Mouse (Mus musculus) embryonic facial prominence, embryonic 14.5 days (tissue): ENCODE measurements around the gene Fibcd1. TPM values are rescaled to one million over a fixed set of nuclear protein-coding genes. Genes with fewer than 3 reads are reported as not detected.

ENCODE experiments used
- ATAC-seq: fragments of 200-750 bp; cut with Nextera tagmentation; 2 replicates; pipeline ENCODE4 v1.8.0; 2017; ENCODE audit warnings: low read depth, moderate number of reproducible peaks, moderate TSS enrichment
- DNase-seq: peaks from one replicate; pipeline ENCODE4 v3.0.0-alpha.2; 2015; ENCODE audit warnings: low spot score
- H3K27ac ChIP-seq: fragments of 300-500 bp; sonication (generic); replicated peaks from 2 replicates; pipeline ENCODE4 v1.5.1; 2014; ENCODE audit warnings: low read depth, mild to moderate bottlenecking, low read length, moderate library complexity
- H3K27me3 ChIP-seq: fragments of 300-500 bp; sonication (generic); replicated peaks from 2 replicates; pipeline ENCODE4 v1.6.1; 2014; ENCODE audit warnings: low read length; ENCODE audit not compliant: control insufficient read depth, insufficient read depth
- H3K36me3 ChIP-seq: fragments of 300-500 bp; sonication (generic); 2 replicates; pipeline ENCODE4 v1.6.1; 2014; ENCODE audit warnings: low read length, mixed read lengths; ENCODE audit not compliant: control insufficient read depth, insufficient read depth
- H3K4me1 ChIP-seq: fragments of 300-500 bp; sonication (generic); 2 replicates; pipeline ENCODE4 v1.6.1; 2014; ENCODE audit warnings: antibody characterized with exemption, low read length; ENCODE audit not compliant: control insufficient read depth, insufficient read depth
- H3K4me2 ChIP-seq: fragments of 300-500 bp; sonication (generic); 2 replicates; pipeline ENCODE4 v1.6.1; 2014; ENCODE audit warnings: low read depth, mild to moderate bottlenecking, low read length, moderate library complexity, mixed read lengths
- H3K4me3 ChIP-seq: fragments of 300-500 bp; sonication (generic); 2 replicates; pipeline ENCODE4 v1.5.1; 2014; ENCODE audit warnings: low read depth, mild to moderate bottlenecking, low read length
- H3K9ac ChIP-seq: fragments of 300-500 bp; sonication (generic); 2 replicates; pipeline ENCODE4 v1.6.1; 2014; ENCODE audit warnings: low read depth, mild to moderate bottlenecking, low read length, moderate library complexity, mixed read lengths
- H3K9me3 ChIP-seq: fragments of 300-500 bp; sonication (generic); 2 replicates; pipeline ENCODE4 v1.6.1; 2016; ENCODE audit warnings: low read length; ENCODE audit not compliant: control insufficient read depth
- WGBS: fragments of 180-500 bp; shearing (Covaris S2); extraction: QIAGEN DNeasy Blood & Tissue Kit; methylation state at CpG from one replicate; pipeline ENCODE4 v1.1.7; 2014; 5-methylcytosine and 5-hydroxymethylcytosine counted together
- polyA plus RNA-seq: library from polyadenylated mRNA; unstranded; fragments of >200 nt; fragmentation: Nextera tagmentation; extraction: Ambion mirVana; gene quantifications from 2 replicates; pipeline ENCODE4 v1.2.1, GENCODE M21; 2014

The Fibcd1 gene
- polyA plus RNA-seq, 1 experiment from 2014 or later, result 0.19 TPM

- no peaks in the 10 kb centered on the region for H3K9me3 ChIP-seq
- no peak overlapping the region for H3K4me2 ChIP-seq
- no peaks in the 10 kb centered on the region for H3K36me3 ChIP-seq
- ATAC-seq, result no peak
- no peak overlapping the region for H3K27ac ChIP-seq
- no peak for DNase-seq
- 40% methylated on average over 2 of the region's 2 CpGs for WGBS
- no peak overlapping the region for H3K4me3 ChIP-seq
- no peaks in the 10 kb centered on the region for H3K4me1 ChIP-seq
- no peaks in the 10 kb centered on the region for H3K27me3 ChIP-seq
- no peak overlapping the region for H3K9ac ChIP-seq
Observed at GRCm38 (mm10) chr2:31865794-31866193, 20.0 kb upstream of the Fibcd1 start.

- Histone ChIP-seq H3K36me3 (no peaks in the 10 kb centered on the region), H3K4me3 (no peak overlapping the region), H3K9me3 (no peaks in the 10 kb centered on the region), H3K4me2 (no peak overlapping the region), H3K9ac (no peak overlapping the region), H3K27me3 (no peaks in the 10 kb centered on the region), H3K27ac (no peak overlapping the region), H3K4me1 (no peaks in the 10 kb centered on the region)
- no peak for DNase-seq
- ATAC-seq, result no peak
- WGBS, result 48% methylated on average over 3 of the region's 4 CpGs
Observed at GRCm38 (mm10) chr2:31865322-31865721, 19.5 kb upstream of the Fibcd1 start.

- 90% methylated on average over 9 of the region's 9 CpGs for WGBS
- Histone ChIP-seq H3K4me2 (no peak overlapping the region), H3K4me1 (peaks cover 3% of the 10 kb centered on the region; the same call in 1 of the 2 replicates), H3K27ac (no peak overlapping the region), H3K27me3 (no peaks in the 10 kb centered on the region), H3K9me3 (no peaks in the 10 kb centered on the region), H3K9ac (no peak overlapping the region), H3K36me3 (no peaks in the 10 kb centered on the region), H3K4me3 (no peak overlapping the region)
- ATAC-seq (no peak), DNase-seq (no peak)
Observed at GRCm38 (mm10) chr2:31864891-31865290, 19.1 kb upstream of the Fibcd1 start.

GRCm38 (mm10) chr2:31863766-31864165, 18.0 kb upstream of the Fibcd1 start:
- Histone ChIP-seq H3K4me2 (no peak overlapping the region), H3K4me1 (peaks cover 14% of the 10 kb centered on the region), H3K27ac (no peak overlapping the region), H3K36me3 (no peaks in the 10 kb centered on the region), H3K27me3 (no peaks in the 10 kb centered on the region), H3K9ac (no peak overlapping the region), H3K4me3 (no peak overlapping the region), H3K9me3 (no peaks in the 10 kb centered on the region)
- 86% methylated on average over 1 of the region's 1 CpGs for WGBS
- DNase-seq (no peak), ATAC-seq (no peak)

- ATAC-seq (no peak), DNase-seq (no peak)
- Histone ChIP-seq H3K36me3 (no peaks in the 10 kb centered on the region), H3K9me3 (no peaks in the 10 kb centered on the region), H3K4me3 (no peak overlapping the region), H3K4me2 (no peak overlapping the region), H3K27ac (no peak overlapping the region), H3K27me3 (no peaks in the 10 kb centered on the region), H3K9ac (no peak overlapping the region), H3K4me1 (peaks cover 18% of the 10 kb centered on the region)
- 50% methylated on average over 1 of the region's 1 CpGs for WGBS
Observed at GRCm38 (mm10) chr2:31862919-31863318, 17.1 kb upstream of the Fibcd1 start.

GRCm38 (mm10) chr2:31858500-31858899, 12.7 kb upstream of the Fibcd1 start:
- ATAC-seq, result no peak
- no peak for DNase-seq
- Histone ChIP-seq H3K4me1 (peaks cover 18% of the 10 kb centered on the region), H3K36me3 (no peaks in the 10 kb centered on the region), H3K4me2 (no peak overlapping the region), H3K27me3 (no peaks in the 10 kb centered on the region), H3K9me3 (no peaks in the 10 kb centered on the region), H3K27ac (no peak overlapping the region), H3K9ac (no peak overlapping the region), H3K4me3 (no peak overlapping the region)
- WGBS, result 22% methylated on average over 11 of the region's 12 CpGs

- no peak overlapping the region for H3K27ac ChIP-seq
- H3K4me1 ChIP-seq, result peaks cover 18% of the 10 kb centered on the region
- H3K9me3 ChIP-seq, result no peaks in the 10 kb centered on the region
- H3K9ac ChIP-seq, result no peak overlapping the region
- WGBS, result 63% methylated on average over 6 of the region's 6 CpGs
- no peaks in the 10 kb centered on the region for H3K36me3 ChIP-seq
- H3K4me3 ChIP-seq, result no peak overlapping the region
- DNase-seq (no peak), ATAC-seq (no peak)
- no peak overlapping the region for H3K4me2 ChIP-seq
- no peaks in the 10 kb centered on the region for H3K27me3 ChIP-seq
Observed at GRCm38 (mm10) chr2:31857180-31857579, 11.4 kb upstream of the Fibcd1 start.

- ATAC-seq, result no peak
Observed at GRCm38 (mm10) chr2:31855991-31856390, 10.2 kb upstream of the Fibcd1 start.

GRCm38 (mm10) chr2:31850141-31850540, 4.3 kb upstream of the Fibcd1 start:
- 32% methylated on average over 9 of the region's 12 CpGs for WGBS
- Histone ChIP-seq H3K4me2 (no peak overlapping the region), H3K27ac (no peak overlapping the region), H3K4me1 (0 out of 2 replicates have a peak, but pooled peaks cover 4% of the 10 kb centered on the region), H3K9ac (no peak overlapping the region), H3K36me3 (no peaks in the 10 kb centered on the region), H3K9me3 (no peaks in the 10 kb centered on the region), H3K27me3 (peaks cover 23% of the 10 kb centered on the region), H3K4me3 (no peak overlapping the region)
- no peak for DNase-seq
- ATAC-seq, result no peak

More at GRCm38 (mm10) chr2:31855991-31856390, 10.2 kb upstream of the Fibcd1 start:
- no peak overlapping the region for H3K9ac ChIP-seq
- no peak overlapping the region for H3K27ac ChIP-seq
- no peak for DNase-seq
- H3K27me3 ChIP-seq, result no peaks in the 10 kb centered on the region
- H3K4me1 ChIP-seq, result peaks cover 18% of the 10 kb centered on the region
- H3K4me3 ChIP-seq, result no peak overlapping the region
- no peaks in the 10 kb centered on the region for H3K9me3 ChIP-seq
- no peak overlapping the region for H3K4me2 ChIP-seq
- H3K36me3 ChIP-seq, result no peaks in the 10 kb centered on the region
- 64% methylated on average over 8 of the region's 8 CpGs for WGBS
